In the genomic region with DNA sequence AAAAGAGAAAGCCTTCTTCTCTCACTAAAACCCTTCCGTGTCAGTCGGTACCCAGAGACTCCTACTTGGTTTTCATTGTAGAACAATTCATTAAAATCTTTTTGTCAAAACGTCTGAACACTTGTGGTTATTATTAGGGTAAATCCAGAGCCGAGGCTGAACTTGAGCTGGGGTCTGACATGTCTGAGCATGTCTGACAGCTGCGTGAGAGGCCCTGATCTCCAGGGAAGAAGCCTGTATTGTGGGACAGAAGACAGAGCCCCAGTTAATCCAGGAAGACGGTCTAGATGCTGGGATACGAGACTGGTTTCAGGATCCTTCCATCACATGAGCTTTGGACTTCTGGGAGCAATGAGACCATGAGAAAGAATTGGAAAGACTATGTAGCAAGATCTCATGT, we compare ENCODE assay signal across 21 mouse cellular contexts.
"Had no signal": no experiment of that assay in that cellular context is flagged by ENCODE, and none has a peak within 500 bp of the region (broad histone marks: within the 10 kb centered on the region; RNA-seq: fewer than 3 reads in every experiment).

No protein-coding gene starts in this region.

- H3K4me3 ChIP-seq: layer of hippocampus, adult 2 months; limb, embryonic 10.5 days; limb, embryonic 13.5 days; liver, embryonic 12.5 days; liver, embryonic 15.5 days; neural tube, embryonic 13.5 days; stomach, embryonic 15.5 days had no signal

- H3K9ac ChIP-seq: limb, embryonic 13.5 days; liver, embryonic 12.5 days; liver, embryonic 15.5 days; neural tube, embryonic 13.5 days; stomach, embryonic 15.5 days had no signal

- H3K9me3 ChIP-seq: limb, embryonic 10.5 days; limb, embryonic 13.5 days; liver, embryonic 12.5 days; liver, embryonic 15.5 days; neural tube, embryonic 13.5 days; stomach, embryonic 15.5 days had no signal

- ATAC-seq: liver, embryonic 12.5 days had no signal

- H3K36me3 ChIP-seq: limb, embryonic 10.5 days; limb, embryonic 13.5 days; liver, embryonic 12.5 days; liver, embryonic 15.5 days; neural tube, embryonic 13.5 days; stomach, embryonic 15.5 days had no signal

- H3K4me2 ChIP-seq: limb, embryonic 13.5 days; liver, embryonic 12.5 days; liver, embryonic 15.5 days; midbrain, embryonic 11.5 days; neural tube, embryonic 13.5 days; stomach, embryonic 15.5 days had no signal

- DNase-seq: kidney, postnatal 25 days; layer of hippocampus, adult 9-11 months; liver; lung, adult 2 months; lung, postnatal 14 days; lung, postnatal 4 days; midbrain, embryonic 14.5 days; retina, postnatal 1 day; right cerebral cortex, postnatal 25 days; spleen, adult 18-20 months; thymus, adult 18-20 months; thymus, postnatal 36 days had no signal

- H3K27ac ChIP-seq: kidney, postnatal 0 days; layer of hippocampus, adult 2 months; limb, embryonic 10.5 days; limb, embryonic 13.5 days; liver, embryonic 12.5 days; liver, embryonic 15.5 days; neural tube, embryonic 13.5 days; stomach, embryonic 15.5 days had no signal

- H3K27me3 ChIP-seq: stomach, embryonic 15.5 days had no signal
